Mouse (Mus musculus) erythroblast, embryonic 14.5 days (primary cell): ENCODE data around the gene Fars2.

Experiments
- GATA1 ChIP-seq: IDR thresholded peaks from 2 replicates; pipeline ENCODE4 v1.6.1; 2012; ENCODE audit warnings: low read length, inconsistent platforms, mixed read lengths
- TAL1 ChIP-seq: IDR thresholded peaks from 3 replicates; pipeline ENCODE4 v1.6.1; 2012; ENCODE audit warnings: low read length, inconsistent platforms, mixed read lengths

DNA sequence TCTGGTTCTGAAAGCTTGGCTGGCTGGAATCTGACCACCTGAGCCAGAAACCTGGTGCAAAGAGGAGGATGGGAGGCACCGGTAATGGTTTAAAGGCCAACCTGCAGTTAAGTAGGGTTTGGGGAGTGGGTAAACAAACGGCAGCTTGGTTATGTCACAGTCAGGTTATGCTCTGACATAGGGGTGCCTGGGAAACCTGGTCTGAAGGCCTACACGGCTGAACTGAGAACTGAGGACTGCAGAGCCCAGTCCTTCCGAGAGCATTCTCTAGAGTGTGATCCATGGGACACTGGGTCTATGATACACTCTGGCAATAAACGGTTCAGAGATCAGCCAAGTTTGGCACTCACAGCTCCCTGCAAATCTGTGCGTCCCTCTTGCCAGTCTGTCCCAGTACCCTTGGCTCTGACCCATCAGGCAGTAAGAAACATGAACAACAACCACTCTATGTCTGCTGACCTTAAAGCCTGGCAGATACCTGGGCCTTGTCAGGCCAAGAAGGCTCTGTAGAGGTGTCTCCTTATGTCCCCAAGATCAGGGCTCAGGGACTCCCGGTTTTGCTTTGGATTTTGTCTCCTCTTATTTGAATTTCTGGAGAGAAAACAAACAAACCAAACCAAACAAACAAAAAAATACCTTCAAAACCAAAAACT, 460.8 kb downstream of the Fars2 start:
- TF ChIP-seq TAL1 (no peak), GATA1 (no peak)
